Mouse (Mus musculus): Measurements from ENCODE around the gene Ckap2l. TPM values are rescaled to one million over a fixed set of nuclear protein-coding genes. Genes with fewer than 3 reads are reported as not detected.

The Ckap2l gene
- total RNA-seq, 4 experiments from 2014 or later, result not detected

- DNase-seq (ENCODE audit: low spot score in 2 of 2), result no peak
These were observed 33.9 kb downstream of the Ckap2l start for GRCm38 (mm10) chr2:129263073-129263472.

GRCm38 (mm10) chr2:129261151-129261794 is 35.7 kb downstream of the Ckap2l start:
- DNase-seq (ENCODE audit: low spot score in 2 of 2), result no peak

GRCm38 (mm10) chr2:129260646-129261045 is 36.4 kb downstream of the Ckap2l start:
- DNase-seq (ENCODE audit: low spot score in 2 of 2), result no peak

GRCm38 (mm10) chr2:129258475-129259211 is 38.4 kb downstream of the Ckap2l start:
- DNase-seq (ENCODE audit: low spot score in 2 of 2), result peak in 1 of 2 experiments; percentile 8

GRCm38 (mm10) chr2:129258056-129258455 is 39.0 kb downstream of the Ckap2l start:
- DNase-seq (ENCODE audit: low spot score in 2 of 2), result no peak

- DNase-seq (ENCODE audit: low spot score in 2 of 2), result no peak
These were observed 41.0 kb downstream of the Ckap2l start for GRCm38 (mm10) chr2:129256006-129256405.

- no peak for DNase-seq (ENCODE audit: low spot score in 2 of 2)
These were observed 42.9 kb downstream of the Ckap2l start for GRCm38 (mm10) chr2:129254076-129254475.

- DNase-seq (ENCODE audit: low spot score in 2 of 2), result no peak
These were observed 43.4 kb downstream of the Ckap2l start for GRCm38 (mm10) chr2:129253631-129253970.

- DNase-seq (ENCODE audit: low spot score in 2 of 2), result no peak
These were observed 44.0 kb downstream of the Ckap2l start for GRCm38 (mm10) chr2:129252836-129253630.

GRCm38 (mm10) chr2:129249321-129249720 is 47.7 kb downstream of the Ckap2l start:
- DNase-seq (ENCODE audit: low spot score in 2 of 2), result no peak

GRCm38 (mm10) chr2:129247707-129248121 is 49.3 kb downstream of the Ckap2l start:
- no peak for DNase-seq (ENCODE audit: low spot score in 2 of 2)

GRCm38 (mm10) chr2:129246924-129247323 is 50.1 kb downstream of the Ckap2l start:
- no peak for DNase-seq (ENCODE audit: low spot score in 2 of 2)

- DNase-seq (ENCODE audit: low spot score in 2 of 2), result no peak
These were observed 50.6 kb downstream of the Ckap2l start for GRCm38 (mm10) chr2:129246436-129246835.

- DNase-seq (ENCODE audit: low spot score in 2 of 2), result no peak
These were observed 51.4 kb downstream of the Ckap2l start for GRCm38 (mm10) chr2:129245618-129246017.

- peak in 1 of 2 experiments; percentile 12 for DNase-seq (ENCODE audit: low spot score in 2 of 2)
These were observed 52.4 kb downstream of the Ckap2l start for GRCm38 (mm10) chr2:129244446-129245120.

GRCm38 (mm10) chr2:129243786-129244185 is 53.2 kb downstream of the Ckap2l start:
- peak in 1 of 2 experiments; percentile 32 for DNase-seq (ENCODE audit: low spot score in 2 of 2)

GRCm38 (mm10) chr2:129243005-129243404 is 54.0 kb downstream of the Ckap2l start:
- DNase-seq (ENCODE audit: low spot score in 2 of 2), result no peak

GRCm38 (mm10) chr2:129241845-129242833 is 54.9 kb downstream of the Ckap2l start:
- no peak for DNase-seq (ENCODE audit: low spot score in 2 of 2)

- no peak for DNase-seq (ENCODE audit: low spot score in 2 of 2)
These were observed 56.1 kb downstream of the Ckap2l start for GRCm38 (mm10) chr2:129240726-129241432.

GRCm38 (mm10) chr2:129236526-129236925 is 60.5 kb downstream of the Ckap2l start:
- no peak for DNase-seq (ENCODE audit: low spot score in 2 of 2)
